Comparison of ENCODE assay signal across 21 mouse cellular contexts in genomic region chr11:115543571-115543970, GRCm38 (mm10). TPM values are rescaled to one million over a fixed set of nuclear protein-coding genes. Genes with fewer than 3 reads are reported as not detected.
A peak's percentile ranks its signal among the peaks of the same experiment; 100 is the strongest.
DNase-seq lines count a peak whose midpoint lies in the region; ATAC-seq and TF ChIP-seq lines count a peak whose summit lies in the region.
"Had no signal": no experiment of that assay in that cellular context is flagged by ENCODE, and none has a peak within 500 bp of the region (broad histone marks: within the 10 kb centered on the region; RNA-seq: fewer than 3 reads in every experiment).

No protein-coding gene starts in this region.

- H3K27ac ChIP-seq in lung, embryonic 14.5 days (ENCODE audit: low read depth), result no peak overlapping the region
- H3K27ac ChIP-seq in lung, postnatal 0 days (ENCODE audit: low read length), result no peak overlapping the region
- H3K27ac ChIP-seq: forebrain, embryonic 12.5 days; forebrain, embryonic 15.5 days; hindbrain, embryonic 12.5 days; hindbrain, embryonic 15.5 days had no signal

- no peaks in the 10 kb centered on the region for H3K36me3 ChIP-seq in lung, embryonic 14.5 days (ENCODE audit: insufficient read depth)
- H3K36me3 ChIP-seq in lung, postnatal 0 days (ENCODE audit: insufficient read depth, low read length), result no peaks in the 10 kb centered on the region
- H3K36me3 ChIP-seq: forebrain, embryonic 12.5 days; forebrain, embryonic 15.5 days; G1E; hindbrain, embryonic 12.5 days; hindbrain, embryonic 15.5 days had no signal

- WGBS in lung, embryonic 14.5 days, result 43% methylated on average over 4 of the region's 4 CpGs
- 37% methylated on average over 4 of the region's 4 CpGs for WGBS in lung, postnatal 0 days

- H3K4me1 ChIP-seq in lung, embryonic 14.5 days (ENCODE audit: insufficient read depth), result no peaks in the 10 kb centered on the region
- H3K4me1 ChIP-seq in lung, postnatal 0 days (ENCODE audit: insufficient read depth, low read depth, low read length), result no peaks in the 10 kb centered on the region
- H3K4me1 ChIP-seq: forebrain, embryonic 12.5 days; forebrain, embryonic 15.5 days; hindbrain, embryonic 12.5 days; hindbrain, embryonic 15.5 days had no signal

- H3K27me3 ChIP-seq in lung, embryonic 14.5 days (ENCODE audit: insufficient read depth, low read length), result no peaks in the 10 kb centered on the region
- H3K27me3 ChIP-seq in lung, postnatal 0 days (replicated peaks; ENCODE audit: insufficient read depth, low read length), result no peaks in the 10 kb centered on the region
- H3K27me3 ChIP-seq: forebrain, embryonic 15.5 days; hindbrain, embryonic 15.5 days had no signal

- no peak overlapping the region for H3K4me3 ChIP-seq in lung, embryonic 14.5 days (ENCODE audit: low read depth, low read length)
- no peak overlapping the region for H3K4me3 ChIP-seq in lung, postnatal 0 days (ENCODE audit: low read depth, low read length)
- H3K4me3 ChIP-seq: forebrain, embryonic 12.5 days; forebrain, embryonic 15.5 days; hindbrain, embryonic 12.5 days; hindbrain, embryonic 15.5 days had no signal

- DNase-seq in lung, embryonic 14.5 days, result peak; percentile 62
- DNase-seq in lung, postnatal 10 days, result no peak
- DNase-seq in lung, postnatal 0 days (ENCODE audit: low spot score), result peak; percentile 79
- DNase-seq in lung, postnatal 14 days, result no peak
- DNase-seq in NIH3T3 (ENCODE audit: low read depth), result peak; percentile 40
- no peak for DNase-seq in adipocyte (ENCODE audit: low spot score)
- DNase-seq in MN1 (ENCODE audit: low spot score), result no peak
- DNase-seq: adrenal gland, postnatal 10 days; adrenal gland, postnatal 36 days; cerebellum, adult 18-20 months; cerebellum, adult 9-10 months; cerebellum, postnatal 14 days; gastrocnemius, postnatal 14 days; heart, adult 11 months had no signal

- no peak overlapping the region for H3K9ac ChIP-seq in lung, embryonic 14.5 days
- no peak overlapping the region for H3K9ac ChIP-seq in lung, postnatal 0 days (replicated peaks; ENCODE audit: low read depth)
- H3K9ac ChIP-seq: forebrain, embryonic 12.5 days; forebrain, embryonic 15.5 days; hindbrain, embryonic 12.5 days; hindbrain, embryonic 15.5 days had no signal

- no peaks in the 10 kb centered on the region for H3K9me3 ChIP-seq in lung, embryonic 14.5 days (ENCODE audit: low read depth, low read length)
- no peaks in the 10 kb centered on the region for H3K9me3 ChIP-seq in lung, postnatal 0 days (ENCODE audit: low read length)
- H3K9me3 ChIP-seq: forebrain, embryonic 12.5 days; forebrain, embryonic 15.5 days; G1E; hindbrain, embryonic 12.5 days; hindbrain, embryonic 15.5 days had no signal

- TF ChIP-seq CTCF in lung, embryonic 14.5 days (IDR thresholded peaks at IDR 0.05; ENCODE audit: low read depth), result no peak
- TF ChIP-seq CTCF in lung, postnatal 0 days (IDR thresholded peaks at IDR 0.05), result no peak

- no peak for ATAC-seq in lung, embryonic 14.5 days (ENCODE audit: insufficient read depth)
- ATAC-seq in lung, postnatal 0 days, result no peak
- ATAC-seq: activated CD4-positive, CD25-positive, alpha-beta regulatory T cell, adult 4 months; forebrain, embryonic 15.5 days had no signal

- TF ChIP-seq EP300 in lung, postnatal 0 days (IDR thresholded peaks at IDR 0.05), result no peak

- no peak overlapping the region for H3K4me2 ChIP-seq in lung, embryonic 14.5 days
- H3K4me2 ChIP-seq in lung, postnatal 0 days (replicated peaks; ENCODE audit: low read depth, low read length), result no peak overlapping the region
- H3K4me2 ChIP-seq: forebrain, embryonic 12.5 days; forebrain, embryonic 15.5 days; heart, embryonic 11.5 days; hindbrain, embryonic 12.5 days; hindbrain, embryonic 15.5 days had no signal

RNA-seq across cellular contexts. Expression of gene Sumo2, which starts 7.5 kb away (rescaled TPM):
- polyA plus RNA-seq in lung, embryonic 14.5 days (2014; fragmentation: Nextera tagmentation; extraction: Ambion mirVana), result 1,096 and 1,118 TPM in 2 replicates
- polyA plus RNA-seq in lung, postnatal 0 days (2015; fragmentation: Nextera tagmentation; extraction: Ambion mirVana), result 546 and 580 TPM in 2 replicates

RNA-seq across cellular contexts. Expression of gene Nup85, which starts 20.7 kb away (rescaled TPM):
- polyA plus RNA-seq in lung, embryonic 14.5 days (2014; fragmentation: Nextera tagmentation; extraction: Ambion mirVana), result 203 and 213 TPM in 2 replicates
- 38.4 and 44.2 TPM in 2 replicates for polyA plus RNA-seq in lung, postnatal 0 days (2015; fragmentation: Nextera tagmentation; extraction: Ambion mirVana)

RNA-seq across cellular contexts. Expression of gene Jpt1, which starts 29.4 kb away (rescaled TPM):
- polyA plus RNA-seq in lung, embryonic 14.5 days (2014; fragmentation: Nextera tagmentation; extraction: Ambion mirVana), result 518 and 521 TPM in 2 replicates
- polyA plus RNA-seq in lung, postnatal 0 days (2015; fragmentation: Nextera tagmentation; extraction: Ambion mirVana), result 195 and 201 TPM in 2 replicates

RNA-seq across cellular contexts. Expression of gene Nt5c, which starts 51.9 kb away (rescaled TPM):
- polyA plus RNA-seq in lung, embryonic 14.5 days (2014; fragmentation: Nextera tagmentation; extraction: Ambion mirVana), result 76.0 and 79.4 TPM in 2 replicates
- polyA plus RNA-seq in lung, postnatal 0 days (2015; fragmentation: Nextera tagmentation; extraction: Ambion mirVana), result 102 and 109 TPM in 2 replicates

Comparison
In these comparisons a context has a peak if more than half of its experiments do, and no peak if none do; other contexts are left out.
1. DNase-seq: peak in lung, embryonic 14.5 days (single experiment), lung, postnatal 0 days (single experiment) and NIH3T3 (single experiment); none in lung, postnatal 10 days (single experiment), lung, postnatal 14 days (single experiment), adipocyte (single experiment) and MN1 (single experiment).